Mouse (Mus musculus) lung, postnatal 0 days (tissue): ENCODE data around the gene Lsp1.

Experiments used
- CTCF ChIP-seq: IDR thresholded peaks from 2 replicates; pipeline ENCODE4 v1.5.1; 2016; ENCODE audit warnings: antibody characterized with exemption, mild to moderate bottlenecking
- EP300 ChIP-seq: IDR thresholded peaks from 2 replicates; pipeline ENCODE4 v1.6.1; 2016; ENCODE audit warnings: antibody characterized with exemption, mild to moderate bottlenecking, control low read depth

GRCm38 (mm10) chr7:142479886-142480285, 19.3 kb downstream of the Lsp1 start:
- TF ChIP-seq CTCF (no peak), EP300 (no peak)
